Mouse (Mus musculus): ENCODE measurements at regions not wholly inside any gene's neighbourhood (a gene's known extent, or its start where the extent isn't known, plus 50 kb on each side); places are given as distances from the start of the nearest gene placed in this dataset.

DNA sequence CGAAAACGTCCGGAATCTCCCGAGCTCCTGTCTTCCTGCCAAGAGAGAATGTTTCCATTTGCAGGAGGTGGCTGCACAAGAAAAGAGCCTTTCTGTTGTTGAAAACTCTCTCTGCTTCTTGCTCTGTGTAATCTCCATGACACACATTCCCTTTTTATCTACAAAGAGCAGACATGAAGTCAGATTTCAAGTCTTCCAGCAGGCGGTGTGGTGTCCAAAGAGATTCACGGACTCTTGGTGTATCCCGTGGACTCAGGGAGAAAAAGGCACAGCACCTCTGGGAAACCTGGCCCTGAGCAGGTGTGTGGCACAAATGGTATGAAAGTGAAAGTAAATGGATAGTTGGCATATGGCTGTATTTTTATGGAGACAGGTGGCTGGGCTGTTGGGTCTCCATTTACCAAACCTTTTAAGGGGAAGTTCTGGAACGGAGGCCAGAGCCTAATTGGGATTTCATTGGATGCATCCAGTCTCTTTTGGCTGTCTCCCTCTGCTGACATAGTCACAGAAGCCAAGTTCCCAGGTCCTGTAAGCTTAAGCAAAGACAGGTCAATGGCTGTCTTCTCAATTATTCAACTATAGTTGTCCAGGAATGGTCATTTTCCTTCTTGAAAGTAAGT, 549.4 kb upstream of the Cdh5 start:
- Histone ChIP-seq H3K4me1 (ENCODE audit: control insufficient read depth, insufficient read depth, low read length) (no peaks in the 10 kb centered on the region), H3K36me3 (ENCODE audit: control insufficient read depth, insufficient read depth, low read length, poor library complexity, severe bottlenecking) (no peaks in the 10 kb centered on the region), H3K9me3 (replicated peaks; ENCODE audit: control insufficient read depth, insufficient read depth, low read length, poor library complexity, severe bottlenecking) (no peaks in the 10 kb centered on the region; the same call in 1 of the 2 replicates), H3K4me3 (ENCODE audit: low read depth, low read length) (no peak overlapping the region), H3K27ac (ENCODE audit: insufficient read depth, low read length) (no peak overlapping the region), H3K9ac (ENCODE audit: low read depth, poor library complexity, severe bottlenecking) (no peak overlapping the region), H3K27me3 (ENCODE audit: control insufficient read depth, insufficient read depth, low read length, poor library complexity, severe bottlenecking) (no peaks in the 10 kb centered on the region)
- TF ChIP-seq CTCF (IDR thresholded peaks at IDR 0.05; ENCODE audit: low read depth, low read length) = no peak
- no peak for TF ChIP-seq POLR2A (IDR thresholded peaks at IDR 0.05; ENCODE audit: insufficient read depth, low read length)
- no peak for TF ChIP-seq EP300 (IDR thresholded peaks at IDR 0.05; ENCODE audit: insufficient read depth, low read depth, low read length)

DNA sequence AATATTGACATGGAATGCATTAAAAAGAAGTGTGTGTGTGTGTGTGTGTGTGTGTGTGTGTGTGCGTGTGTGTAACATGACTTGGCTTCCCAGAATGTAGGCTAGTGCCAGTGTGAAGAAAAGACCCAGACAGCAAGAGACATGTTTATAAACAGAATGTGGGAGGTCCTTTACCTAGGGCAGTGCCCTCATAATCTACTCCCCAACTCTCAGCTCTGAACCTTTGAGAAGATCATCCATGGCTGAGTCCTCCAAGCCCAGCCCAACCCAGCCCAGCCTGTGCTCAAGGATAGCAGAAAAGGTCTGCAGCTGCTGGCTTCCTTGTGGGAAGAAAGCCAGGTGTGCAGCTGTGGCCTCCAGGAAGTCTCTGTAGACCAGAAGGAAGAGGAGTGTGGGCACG, 539.8 kb upstream of the Cdh5 start:
- Histone ChIP-seq H3K9me3 (replicated peaks; ENCODE audit: control insufficient read depth, insufficient read depth, low read length, poor library complexity, severe bottlenecking) (no peaks in the 10 kb centered on the region; the same call in 1 of the 2 replicates), H3K27ac (ENCODE audit: insufficient read depth, low read length) (no peak overlapping the region), H3K9ac (ENCODE audit: low read depth, poor library complexity, severe bottlenecking) (no peak overlapping the region), H3K4me3 (ENCODE audit: low read depth, low read length) (no peak overlapping the region), H3K27me3 (ENCODE audit: control insufficient read depth, insufficient read depth, low read length, poor library complexity, severe bottlenecking) (no peaks in the 10 kb centered on the region; the same call in 1 of the 2 replicates), H3K4me1 (ENCODE audit: control insufficient read depth, insufficient read depth, low read length) (no peaks in the 10 kb centered on the region), H3K36me3 (ENCODE audit: control insufficient read depth, insufficient read depth, low read length, poor library complexity, severe bottlenecking) (no peaks in the 10 kb centered on the region)
- TF ChIP-seq CTCF (IDR thresholded peaks at IDR 0.05; ENCODE audit: low read depth, low read length) = no peak
- TF ChIP-seq POLR2A (IDR thresholded peaks at IDR 0.05; ENCODE audit: insufficient read depth, low read length) = no peak
- TF ChIP-seq EP300 (IDR thresholded peaks at IDR 0.05; ENCODE audit: insufficient read depth, low read depth, low read length) = no peak

DNA sequence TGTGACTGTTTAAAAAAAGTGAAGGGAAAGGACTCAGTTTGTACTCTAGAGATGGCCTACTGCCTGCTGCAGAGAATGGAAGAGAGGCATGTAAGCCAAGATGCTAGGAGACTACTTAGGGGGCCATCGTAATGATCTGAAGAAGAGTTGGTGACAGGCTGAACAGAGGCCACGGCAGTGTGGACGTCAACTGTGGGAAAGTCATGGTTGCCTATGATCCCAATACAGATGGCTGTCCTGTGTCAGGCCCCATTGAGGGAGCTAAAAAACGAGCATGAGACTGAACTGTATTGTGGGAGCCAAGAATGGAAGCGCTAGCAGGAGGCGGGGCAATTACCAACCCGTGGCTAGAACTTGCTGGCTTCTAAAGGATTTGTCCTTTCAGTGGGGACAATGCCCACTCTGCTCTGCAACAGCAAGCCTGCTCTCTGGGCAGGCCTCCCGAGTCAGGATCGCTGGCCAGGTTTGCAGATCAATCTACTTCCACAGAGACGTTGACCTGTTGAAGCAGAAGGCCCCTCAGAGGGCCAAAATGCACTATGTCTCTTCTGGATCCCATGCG, 530.5 kb upstream of the Cdh5 start:
- no peaks in the 10 kb centered on the region for H3K27me3 ChIP-seq (ENCODE audit: control insufficient read depth, insufficient read depth, low read length, poor library complexity, severe bottlenecking)
- TF ChIP-seq EP300 (IDR thresholded peaks at IDR 0.05; ENCODE audit: insufficient read depth, low read depth, low read length) (no peak), CTCF (IDR thresholded peaks at IDR 0.05; ENCODE audit: low read depth, low read length) (no peak), POLR2A (IDR thresholded peaks at IDR 0.05; ENCODE audit: insufficient read depth, low read length) (no peak)
- no peaks in the 10 kb centered on the region; the same call in 1 of the 2 replicates for H3K9me3 ChIP-seq (replicated peaks; ENCODE audit: control insufficient read depth, insufficient read depth, low read length, poor library complexity, severe bottlenecking)
- no peaks in the 10 kb centered on the region for H3K36me3 ChIP-seq (ENCODE audit: control insufficient read depth, insufficient read depth, low read length, poor library complexity, severe bottlenecking)
- H3K4me3 ChIP-seq (ENCODE audit: low read depth, low read length) = no peak overlapping the region
- H3K9ac ChIP-seq (ENCODE audit: low read depth, poor library complexity, severe bottlenecking) = no peak overlapping the region
- H3K27ac ChIP-seq (ENCODE audit: insufficient read depth, low read length) = no peak overlapping the region
- no peaks in the 10 kb centered on the region for H3K4me1 ChIP-seq (ENCODE audit: control insufficient read depth, insufficient read depth, low read length)

DNA sequence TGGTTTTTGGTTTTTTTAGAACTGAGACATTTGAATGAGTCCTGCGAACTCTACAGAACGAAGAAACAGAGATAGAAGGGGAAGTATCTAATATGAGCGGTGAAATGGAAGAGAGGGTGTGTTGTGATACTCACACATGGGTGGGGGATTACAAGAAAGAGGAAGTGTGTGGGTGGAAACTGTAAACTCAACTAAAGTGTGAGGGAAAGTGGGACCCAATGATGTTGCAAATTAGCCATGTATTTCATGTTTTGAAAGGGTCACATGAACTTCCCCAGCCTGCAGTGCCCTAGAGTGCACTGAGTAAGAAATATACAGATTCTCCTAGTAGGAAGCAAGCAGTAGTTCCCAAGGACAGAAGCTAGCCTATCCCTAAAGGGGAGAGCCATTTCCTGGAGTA, 524.3 kb upstream of the Cdh5 start:
- no peak for TF ChIP-seq CTCF (IDR thresholded peaks at IDR 0.05; ENCODE audit: low read depth, low read length)
- TF ChIP-seq POLR2A (IDR thresholded peaks at IDR 0.05; ENCODE audit: insufficient read depth, low read length) = no peak
- TF ChIP-seq EP300 (IDR thresholded peaks at IDR 0.05; ENCODE audit: insufficient read depth, low read depth, low read length) = no peak

DNA sequence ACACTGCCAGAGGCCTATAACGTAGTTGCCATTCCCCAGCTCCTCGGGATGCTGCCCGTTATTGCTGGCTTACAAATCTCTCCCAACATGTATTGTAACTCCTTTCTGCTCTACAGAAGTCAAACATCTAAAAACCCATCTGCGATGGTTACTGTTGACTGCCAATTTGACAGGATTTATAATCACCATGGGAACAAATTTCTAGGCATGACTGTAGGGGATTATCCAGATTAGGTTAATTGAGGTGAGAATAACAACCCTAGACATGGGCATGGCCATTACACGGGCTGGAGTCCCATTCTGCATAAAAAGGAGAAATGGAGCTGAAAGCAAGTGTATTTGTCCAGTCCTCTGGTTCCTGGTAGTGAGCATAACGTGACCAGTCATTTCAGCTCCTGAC, 523.4 kb upstream of the Cdh5 start:
- Histone ChIP-seq H3K9me3 (replicated peaks; ENCODE audit: control insufficient read depth, insufficient read depth, low read length, poor library complexity, severe bottlenecking) (no peaks in the 10 kb centered on the region), H3K27ac (ENCODE audit: insufficient read depth, low read length) (no peak overlapping the region), H3K36me3 (ENCODE audit: control insufficient read depth, insufficient read depth, low read length, poor library complexity, severe bottlenecking) (no peaks in the 10 kb centered on the region), H3K9ac (ENCODE audit: low read depth, poor library complexity, severe bottlenecking) (no peak overlapping the region), H3K27me3 (ENCODE audit: control insufficient read depth, insufficient read depth, low read length, poor library complexity, severe bottlenecking) (no peaks in the 10 kb centered on the region), H3K4me1 (ENCODE audit: control insufficient read depth, insufficient read depth, low read length) (peaks cover 2% of the 10 kb centered on the region), H3K4me3 (ENCODE audit: low read depth, low read length) (no peak overlapping the region)
- TF ChIP-seq CTCF (IDR thresholded peaks at IDR 0.05; ENCODE audit: low read depth, low read length) = no peak
- no peak for TF ChIP-seq POLR2A (IDR thresholded peaks at IDR 0.05; ENCODE audit: insufficient read depth, low read length)
- no peak for TF ChIP-seq EP300 (IDR thresholded peaks at IDR 0.05; ENCODE audit: insufficient read depth, low read depth, low read length)

More for the DNA sequence above, 524.3 kb upstream of the Cdh5 start:
- Histone ChIP-seq H3K27me3 (ENCODE audit: control insufficient read depth, insufficient read depth, low read length, poor library complexity, severe bottlenecking) (no peaks in the 10 kb centered on the region), H3K9me3 (replicated peaks; ENCODE audit: control insufficient read depth, insufficient read depth, low read length, poor library complexity, severe bottlenecking) (no peaks in the 10 kb centered on the region), H3K4me3 (ENCODE audit: low read depth, low read length) (no peak overlapping the region), H3K9ac (ENCODE audit: low read depth, poor library complexity, severe bottlenecking) (no peak overlapping the region), H3K27ac (ENCODE audit: insufficient read depth, low read length) (no peak overlapping the region), H3K4me1 (ENCODE audit: control insufficient read depth, insufficient read depth, low read length) (no peaks in the 10 kb centered on the region), H3K36me3 (ENCODE audit: control insufficient read depth, insufficient read depth, low read length, poor library complexity, severe bottlenecking) (no peaks in the 10 kb centered on the region)

DNA sequence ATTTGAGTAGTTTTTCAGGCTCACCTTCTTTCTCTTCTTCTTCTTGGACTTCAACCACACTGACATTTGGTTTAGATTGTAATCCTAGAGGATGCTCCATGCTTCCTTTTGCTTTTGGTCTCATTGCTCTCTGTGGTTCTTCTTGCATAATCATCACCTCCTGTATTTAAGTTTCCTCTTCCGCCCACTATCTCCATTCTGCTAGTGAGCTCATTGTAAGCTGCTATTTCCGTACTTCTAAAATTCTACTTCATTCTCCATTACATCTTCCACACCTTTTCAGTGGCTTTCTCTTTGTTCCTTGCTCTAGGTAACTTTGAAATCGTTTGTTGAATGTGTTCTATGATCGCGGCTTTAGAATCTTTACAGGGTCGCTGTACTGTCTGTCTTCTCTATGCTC, 493.1 kb upstream of the Cdh5 start:
- Histone ChIP-seq H3K27ac (ENCODE audit: insufficient read depth, low read length) (no peak overlapping the region), H3K36me3 (ENCODE audit: control insufficient read depth, insufficient read depth, low read length, poor library complexity, severe bottlenecking) (no peaks in the 10 kb centered on the region), H3K9me3 (replicated peaks; ENCODE audit: control insufficient read depth, insufficient read depth, low read length, poor library complexity, severe bottlenecking) (0 out of 2 replicates have a peak, but pooled peaks cover 2% of the 10 kb centered on the region), H3K27me3 (ENCODE audit: control insufficient read depth, insufficient read depth, low read length, poor library complexity, severe bottlenecking) (no peaks in the 10 kb centered on the region; the same call in 1 of the 2 replicates), H3K4me3 (ENCODE audit: low read depth, low read length) (no peak overlapping the region), H3K4me1 (ENCODE audit: control insufficient read depth, insufficient read depth, low read length) (no peaks in the 10 kb centered on the region), H3K9ac (ENCODE audit: low read depth, poor library complexity, severe bottlenecking) (no peak overlapping the region)
- TF ChIP-seq EP300 (IDR thresholded peaks at IDR 0.05; ENCODE audit: insufficient read depth, low read depth, low read length) = no peak
- TF ChIP-seq POLR2A (IDR thresholded peaks at IDR 0.05; ENCODE audit: insufficient read depth, low read length) = no peak
- no peak for TF ChIP-seq CTCF (IDR thresholded peaks at IDR 0.05; ENCODE audit: low read depth, low read length)
